Mouse (Mus musculus) liver, adult 2 months (tissue): ENCODE results near the gene Hist2h2be. TPM values are rescaled to one million over a fixed set of nuclear protein-coding genes. Genes with fewer than 3 reads are reported as not detected.
"Not testable (repeated sequence)": the region's sequence is repeated elsewhere in the genome, so short reads cannot be mapped to it uniquely, and the experiment has no call there.

Experiments used
- DNase-seq: peaks from one replicate; pipeline ENCODE4 v3.0.0-alpha.2; 2011; ENCODE audit warnings: low read depth, low spot score; ENCODE audit errors: extremely low read depth
- H3K27ac ChIP-seq: fragments of 200-500 bp; replicated peaks from 2 replicates; pipeline ENCODE4 v1.5.1; 2012; ENCODE audit warnings: low read depth, mild to moderate bottlenecking, control low read depth, inconsistent platforms, low read length; ENCODE audit not compliant: insufficient read depth
- H3K27me3 ChIP-seq: fragments of 200-500 bp; 2 replicates; pipeline ENCODE4 v1.6.1; 2012; ENCODE audit warnings: mild to moderate bottlenecking, moderate library complexity, low read length, inconsistent platforms; ENCODE audit not compliant: control insufficient read depth, insufficient read depth
- H3K36me3 ChIP-seq: fragments of 200-500 bp; 2 replicates; pipeline ENCODE4 v1.6.1; 2012; ENCODE audit warnings: low read length, inconsistent platforms; ENCODE audit not compliant: control insufficient read depth, insufficient read depth
- H3K4me1 ChIP-seq: fragments of 200-500 bp; 2 replicates; pipeline ENCODE4 v1.6.1; 2011; ENCODE audit warnings: low read length; ENCODE audit not compliant: control insufficient read depth, insufficient read depth
- H3K4me3 ChIP-seq: fragments of 200-500 bp; 2 replicates; pipeline ENCODE4 v1.5.1; 2011; ENCODE audit warnings: low read depth, mild to moderate bottlenecking, control low read depth, low read length, moderate library complexity; ENCODE audit not compliant: insufficient read depth
- H3K79me2 ChIP-seq: fragments of 200-500 bp; 2 replicates; pipeline ENCODE4 v1.6.1; 2012; ENCODE audit warnings: inconsistent platforms, mild to moderate bottlenecking, low read length, moderate library complexity; ENCODE audit not compliant: control insufficient read depth, insufficient read depth
- H3K9ac ChIP-seq: fragments of 200-500 bp; 2 replicates; pipeline ENCODE4 v1.6.1; 2012; ENCODE audit warnings: low read depth, mild to moderate bottlenecking, control low read depth, inconsistent platforms, low read length
- CTCF ChIP-seq: fragments of 200-500 bp; IDR thresholded peaks from 2 replicates; pipeline ENCODE4 v1.5.1; 2011; ENCODE audit warnings: low read depth, low read length, control low read depth
- POLR2A ChIP-seq: fragments of 200-500 bp; IDR thresholded peaks from 2 replicates; pipeline ENCODE4 v1.6.1; 2011; ENCODE audit warnings: low read length, control low read depth; ENCODE audit not compliant: insufficient read depth; ENCODE audit errors: extremely low read depth
- WGBS: fragments of 180-500 bp; shearing (Covaris S2); methylation state at CpG from one replicate; pipeline ENCODE4 v1.1.7; 2018; 5-methylcytosine and 5-hydroxymethylcytosine counted together
- polyA plus RNA-seq: library from polyadenylated mRNA; depleted of rRNA; stranded (reverse); fragments of >200 nt; gene quantifications from 2 replicates; pipeline ENCODE4 v1.2.3, GENCODE M21; 2012; rRNA removed
- total RNA-seq: library from RNA; depleted of rRNA; stranded (reverse); fragments of >200 nt; gene quantifications from 2 replicates; pipeline ENCODE4 v1.2.3, GENCODE M21; 2014; rRNA removed

Hist2h2be gene
- total RNA-seq: 2.9 TPM in 2 replicates
- 1.4 and 1.9 TPM in 2 replicates for polyA plus RNA-seq

- Histone ChIP-seq H3K27ac (peak within 1 kb of the TSS; percentile 97), H3K4me1 (peaks cover 9% of the 10 kb centered on the region), H3K9ac (peak within 1 kb of the TSS; percentile 93), H3K79me2 (no peaks in the 10 kb centered on the region), H3K36me3 (no peaks in the 10 kb centered on the region), H3K27me3 (no peaks in the 10 kb centered on the region), H3K4me3 (peak within 1 kb of the TSS; percentile 85)
- TF ChIP-seq POLR2A (peak; percentile 89), CTCF (no peak)
- WGBS: under 1% methylated on average over 43 of the region's 43 CpGs
- DNase-seq: peak; percentile 99
These were observed at the start of gene Hist2h2be, which contains the start of gene Hist2h2ac for GRCm38 (mm10) chr3:96220765-96221639. Gene Hist2h2be, plus strand, starts transcription at chr3:96221119. Gene Hist2h2ac, minus strand, starts transcription at chr3:96220880.

- 11% methylated on average over 18 of the region's 18 CpGs for WGBS
- Histone ChIP-seq H3K4me3 (peak overlapping the region; percentile 87), H3K4me1 (peaks cover 12% of the 10 kb centered on the region), H3K27me3 (no peaks in the 10 kb centered on the region), H3K9ac (peak overlapping the region; percentile 92), H3K79me2 (peaks cover 9% of the 10 kb centered on the region; the same call in 1 of the 2 replicates), H3K27ac (peak overlapping the region; percentile 98), H3K36me3 (peaks cover 11% of the 10 kb centered on the region)
- TF ChIP-seq POLR2A (no peak), CTCF (no peak)
- no peak for DNase-seq
These were observed 49.2 kb upstream of the Hist2h2be start for GRCm38 (mm10) chr3:96171583-96172196.

DNA sequence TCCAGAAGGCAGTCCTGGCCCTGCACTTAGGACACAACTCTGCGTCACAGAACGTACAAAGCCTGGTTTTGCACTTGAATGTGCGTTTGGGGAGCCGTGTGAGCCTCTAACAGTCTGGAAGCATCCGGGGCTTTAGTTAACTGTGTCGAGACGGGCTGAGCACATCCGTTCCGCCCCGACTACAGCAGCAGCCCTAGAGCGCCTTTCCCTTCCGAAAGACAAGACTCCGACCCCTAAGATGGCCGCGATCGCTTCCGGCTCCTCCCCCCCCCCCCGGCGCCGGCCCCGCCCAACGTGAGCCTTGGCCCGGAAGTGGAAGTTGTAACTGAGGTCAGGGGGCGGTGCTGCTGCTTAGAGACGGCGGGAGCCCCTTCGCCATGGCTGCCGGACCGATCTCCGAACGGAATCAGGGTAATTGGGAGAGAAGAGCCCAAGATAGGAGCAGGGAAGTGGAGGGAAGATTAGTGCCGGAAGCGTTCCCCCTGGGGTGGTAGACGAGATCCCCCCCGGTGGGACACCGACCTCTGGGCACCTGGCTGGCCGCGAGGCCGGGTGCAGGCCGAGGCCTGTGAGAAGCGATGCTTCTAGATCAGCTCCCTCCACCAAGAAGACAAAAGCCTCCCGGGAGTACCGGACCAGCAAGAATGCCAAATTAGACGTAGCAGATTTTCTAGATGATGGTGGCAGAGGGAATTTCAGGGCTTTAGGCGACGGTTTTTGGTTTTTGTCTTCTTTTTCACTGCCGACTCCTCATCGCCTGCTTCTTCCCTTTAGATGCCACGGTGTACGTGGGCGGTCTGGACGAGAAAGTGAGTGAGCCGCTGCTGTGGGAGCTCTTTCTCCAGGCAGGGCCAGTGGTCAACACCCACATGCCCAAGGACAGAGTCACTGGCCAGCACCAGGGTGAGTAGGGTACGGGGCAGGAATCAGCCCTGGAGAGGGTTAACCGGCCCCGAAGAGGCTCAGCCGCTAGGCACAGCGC lies 48.4 kb upstream of the Hist2h2be start, which contains the start of gene Sf3b4:
Sf3b4 (plus strand) TSS at position 136 of the 982 bp plus-strand sequence.
- TF ChIP-seq CTCF (no peak), POLR2A (peak; percentile 90)
- Histone ChIP-seq H3K4me1 (peaks cover 12% of the 10 kb centered on the region), H3K9ac (peak within 1 kb of the TSS; percentile 92), H3K36me3 (peaks cover 13% of the 10 kb centered on the region), H3K27me3 (no peaks in the 10 kb centered on the region), H3K4me3 (peak within 1 kb of the TSS; percentile 87), H3K79me2 (peaks cover 9% of the 10 kb centered on the region; the same call in 1 of the 2 replicates), H3K27ac (peak within 1 kb of the TSS; percentile 98)
- WGBS: under 1% methylated on average over 58 of the region's 58 CpGs
- DNase-seq: peak; percentile 74

DNA sequence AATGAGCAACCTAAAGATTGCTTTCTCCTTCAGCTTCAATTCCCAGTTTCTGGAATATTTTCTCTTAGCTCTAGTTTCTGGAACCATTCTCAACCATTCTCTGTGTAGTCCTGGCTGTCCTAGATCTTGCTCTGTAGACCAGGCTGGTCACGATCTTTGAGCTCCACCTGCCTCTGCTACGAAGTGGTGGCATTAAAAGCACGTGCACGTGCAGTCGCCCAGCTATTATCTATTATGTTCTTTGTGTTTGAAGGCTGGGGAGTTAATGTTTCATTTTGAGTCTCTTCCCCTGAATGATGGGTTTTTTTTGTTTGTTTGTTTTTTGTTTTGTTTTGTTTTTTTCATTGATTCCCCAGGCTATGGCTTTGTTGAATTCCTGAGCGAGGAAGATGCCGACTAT lies 47.7 kb upstream of the Hist2h2be start:
- H3K4me3 ChIP-seq: peak overlapping the region; percentile 87
- H3K27ac ChIP-seq: no peak overlapping the region

DNA sequence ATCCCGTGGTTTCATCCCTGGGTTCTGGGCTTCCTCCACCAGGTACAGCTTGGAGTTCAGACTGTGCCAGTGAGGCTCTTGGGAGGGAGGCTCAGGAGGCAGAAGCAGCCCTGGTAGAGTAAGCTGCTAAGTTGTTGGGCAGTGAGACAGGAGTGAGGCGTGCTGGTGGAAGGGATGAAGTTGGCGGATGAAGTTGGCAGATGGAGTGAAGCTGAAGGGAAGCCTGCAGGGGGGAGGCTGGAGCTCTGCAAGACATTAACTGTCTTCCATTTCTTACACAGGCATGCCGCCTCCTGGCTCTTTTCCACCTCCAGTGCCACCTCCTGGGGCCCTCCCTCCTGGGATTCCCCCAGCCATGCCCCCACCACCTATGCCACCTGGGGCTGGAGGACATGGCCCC lies 46.9 kb upstream of the Hist2h2be start:
- not testable (repeated sequence) for H3K79me2 ChIP-seq, H3K27ac ChIP-seq, DNase-seq, H3K27me3 ChIP-seq, H3K4me3 ChIP-seq, H3K9ac ChIP-seq
- Histone ChIP-seq H3K36me3 (peaks cover 21% of the 10 kb centered on the region), H3K4me1 (peaks cover 10% of the 10 kb centered on the region)
- 74% methylated on average over 4 of the region's 4 CpGs for WGBS

More for the DNA sequence above, 47.7 kb upstream of the Hist2h2be start:
- no peak for TF ChIP-seq CTCF
- no peak for TF ChIP-seq POLR2A
- WGBS: 34% methylated on average over 7 of the region's 7 CpGs
- H3K27me3 ChIP-seq: no peaks in the 10 kb centered on the region
- no peak for DNase-seq
- H3K36me3 ChIP-seq: peaks cover 18% of the 10 kb centered on the region
- H3K79me2 ChIP-seq: peaks cover 9% of the 10 kb centered on the region; the same call in 1 of the 2 replicates
- H3K4me1 ChIP-seq: peaks cover 12% of the 10 kb centered on the region
- H3K9ac ChIP-seq: peak overlapping the region; percentile 80
